Mouse (Mus musculus): ENCODE results near the gene Selenok. TPM values are rescaled to one million over a fixed set of nuclear protein-coding genes. Genes with fewer than 3 reads are reported as not detected.

The Selenok gene
- polyA plus RNA-seq, 2 experiments = 49.7 to 112 TPM

- Histone ChIP-seq H3K4me1 (replicated peaks; ENCODE audit: control insufficient read depth in 2 of 2, insufficient read depth in 2 of 2, low read length in 1 of 2) (peaks cover 0 to 10% of the 10 kb centered on the region in 2 experiments; a peak in 2 of 4 replicates), H3K27me3 (ENCODE audit: control insufficient read depth, insufficient read depth, low read length) (no peaks in the 10 kb centered on the region), H3K4me3 (ENCODE audit: insufficient read depth in 1 of 2, low read depth in 2 of 2, low read length in 2 of 2) (no peak overlapping the region), H3K27ac (no peak overlapping the region), H3K9ac (replicated peaks) (no peak overlapping the region), H3K4me2 (ENCODE audit: low read depth) (no peak overlapping the region), H3K36me3 (replicated peaks; ENCODE audit: control insufficient read depth, insufficient read depth, low read depth) (peaks cover 23% of the 10 kb centered on the region), H3K9me3 (ENCODE audit: control insufficient read depth, low read length) (no peaks in the 10 kb centered on the region)
- no peak for ATAC-seq (ENCODE audit: insufficient read depth)
- WGBS (ENCODE audit: insufficient replicate concordance) = 89% methylated on average over 10 of the region's 10 CpGs
- DNase-seq (ENCODE audit: low read depth in 3 of 3, low spot score in 3 of 3) = no peak
- TF ChIP-seq EP300 (IDR thresholded peaks at IDR 0.05; ENCODE audit: low read depth) (no peak), CTCF (IDR thresholded peaks at IDR 0.05; ENCODE audit: low read depth) (peak; percentile 61)
Observed at GRCm38 (mm10) chr14:29980447-29981205, 12.5 kb downstream of the Selenok start.

- Histone ChIP-seq H3K27me3 (ENCODE audit: control insufficient read depth, insufficient read depth, low read length) (no peaks in the 10 kb centered on the region), H3K27ac (no peak overlapping the region), H3K9me3 (ENCODE audit: control insufficient read depth, low read length) (no peaks in the 10 kb centered on the region), H3K4me1 (replicated peaks; ENCODE audit: control insufficient read depth in 2 of 2, insufficient read depth in 2 of 2, low read length in 1 of 2) (no peaks in the 10 kb centered on the region), H3K9ac (replicated peaks) (no peak overlapping the region), H3K36me3 (replicated peaks; ENCODE audit: control insufficient read depth, insufficient read depth, low read depth) (peaks cover 60% of the 10 kb centered on the region), H3K4me2 (ENCODE audit: low read depth) (no peak overlapping the region), H3K4me3 (ENCODE audit: insufficient read depth in 1 of 2, low read depth in 2 of 2, low read length in 2 of 2) (no peak overlapping the region)
- no peak for TF ChIP-seq EP300 (IDR thresholded peaks at IDR 0.05; ENCODE audit: low read depth)
- TF ChIP-seq CTCF (IDR thresholded peaks at IDR 0.05; ENCODE audit: low read depth) = no peak
- WGBS (ENCODE audit: insufficient replicate concordance) = 82% methylated on average over 4 of the region's 4 CpGs
- ATAC-seq (ENCODE audit: insufficient read depth) (no peak), DNase-seq (ENCODE audit: low read depth in 3 of 3, low spot score in 3 of 3) (no peak)
Observed at GRCm38 (mm10) chr14:29986096-29986495, 18.0 kb downstream of the Selenok start.

- no peaks in the 10 kb centered on the region for H3K27me3 ChIP-seq (ENCODE audit: control insufficient read depth, insufficient read depth, low read length)
- 85% methylated on average over 6 of the region's 6 CpGs for WGBS (ENCODE audit: insufficient replicate concordance)
- DNase-seq (ENCODE audit: low read depth in 3 of 3, low spot score in 3 of 3) = no peak
- peaks cover 62% of the 10 kb centered on the region for H3K36me3 ChIP-seq (replicated peaks; ENCODE audit: control insufficient read depth, insufficient read depth, low read depth)
- no peak for TF ChIP-seq EP300 (IDR thresholded peaks at IDR 0.05; ENCODE audit: low read depth)
- no peak for TF ChIP-seq CTCF (IDR thresholded peaks at IDR 0.05; ENCODE audit: low read depth)
- no peak overlapping the region for H3K4me3 ChIP-seq (ENCODE audit: insufficient read depth in 1 of 2, low read depth in 2 of 2, low read length in 2 of 2)
- no peak overlapping the region for H3K9ac ChIP-seq (replicated peaks)
- H3K4me2 ChIP-seq (ENCODE audit: low read depth) = no peak overlapping the region
- no peak for ATAC-seq (ENCODE audit: insufficient read depth)
- no peaks in the 10 kb centered on the region for H3K4me1 ChIP-seq (replicated peaks; ENCODE audit: control insufficient read depth in 2 of 2, insufficient read depth in 2 of 2, low read length in 1 of 2)
- no peaks in the 10 kb centered on the region for H3K9me3 ChIP-seq (ENCODE audit: control insufficient read depth, low read length)
- H3K27ac ChIP-seq = no peak overlapping the region
Observed at GRCm38 (mm10) chr14:29987276-29987675, 19.2 kb downstream of the Selenok start.

GRCm38 (mm10) chr14:29987739-29988138, 19.6 kb downstream of the Selenok start:
- TF ChIP-seq CTCF (IDR thresholded peaks at IDR 0.05; ENCODE audit: low read depth) (no peak), EP300 (IDR thresholded peaks at IDR 0.05; ENCODE audit: low read depth) (no peak)
- H3K4me1 ChIP-seq (replicated peaks; ENCODE audit: control insufficient read depth in 2 of 2, insufficient read depth in 2 of 2, low read length in 1 of 2) = no peaks in the 10 kb centered on the region
- DNase-seq (ENCODE audit: low read depth in 3 of 3, low spot score in 3 of 3) (no peak), ATAC-seq (ENCODE audit: insufficient read depth) (no peak)
- no peaks in the 10 kb centered on the region for H3K9me3 ChIP-seq (ENCODE audit: control insufficient read depth, low read length)
- H3K9ac ChIP-seq (replicated peaks) = no peak overlapping the region
- no peak overlapping the region for H3K27ac ChIP-seq
- H3K4me2 ChIP-seq (ENCODE audit: low read depth) = no peak overlapping the region
- H3K4me3 ChIP-seq (ENCODE audit: insufficient read depth in 1 of 2, low read depth in 2 of 2, low read length in 2 of 2) = no peak overlapping the region
- no peaks in the 10 kb centered on the region for H3K27me3 ChIP-seq (ENCODE audit: control insufficient read depth, insufficient read depth, low read length)
- peaks cover 60% of the 10 kb centered on the region for H3K36me3 ChIP-seq (replicated peaks; ENCODE audit: control insufficient read depth, insufficient read depth, low read depth)
- 80% methylated on average over 9 of the region's 9 CpGs for WGBS (ENCODE audit: insufficient replicate concordance)

- H3K4me3 ChIP-seq (ENCODE audit: insufficient read depth in 1 of 2, low read depth in 2 of 2, low read length in 2 of 2) = no peak overlapping the region
- H3K27me3 ChIP-seq (ENCODE audit: control insufficient read depth, insufficient read depth, low read length) = no peaks in the 10 kb centered on the region
- TF ChIP-seq EP300 (IDR thresholded peaks at IDR 0.05; ENCODE audit: low read depth) (no peak), CTCF (IDR thresholded peaks at IDR 0.05; ENCODE audit: low read depth) (no peak)
- no peak overlapping the region for H3K4me2 ChIP-seq (ENCODE audit: low read depth)
- H3K27ac ChIP-seq = no peak overlapping the region
- no peak overlapping the region for H3K9ac ChIP-seq (replicated peaks)
- H3K36me3 ChIP-seq (replicated peaks; ENCODE audit: control insufficient read depth, insufficient read depth, low read depth) = peaks cover 64% of the 10 kb centered on the region
- no peak for ATAC-seq (ENCODE audit: insufficient read depth)
- 81% methylated on average over 4 of the region's 4 CpGs for WGBS (ENCODE audit: insufficient replicate concordance)
- no peaks in the 10 kb centered on the region for H3K9me3 ChIP-seq (ENCODE audit: control insufficient read depth, low read length)
- no peak for DNase-seq (ENCODE audit: low read depth in 3 of 3, low spot score in 3 of 3)
- no peaks in the 10 kb centered on the region for H3K4me1 ChIP-seq (replicated peaks; ENCODE audit: control insufficient read depth in 2 of 2, insufficient read depth in 2 of 2, low read length in 1 of 2)
Observed at GRCm38 (mm10) chr14:29988337-29988736, 20.2 kb downstream of the Selenok start.
